In the genomic region with DNA sequence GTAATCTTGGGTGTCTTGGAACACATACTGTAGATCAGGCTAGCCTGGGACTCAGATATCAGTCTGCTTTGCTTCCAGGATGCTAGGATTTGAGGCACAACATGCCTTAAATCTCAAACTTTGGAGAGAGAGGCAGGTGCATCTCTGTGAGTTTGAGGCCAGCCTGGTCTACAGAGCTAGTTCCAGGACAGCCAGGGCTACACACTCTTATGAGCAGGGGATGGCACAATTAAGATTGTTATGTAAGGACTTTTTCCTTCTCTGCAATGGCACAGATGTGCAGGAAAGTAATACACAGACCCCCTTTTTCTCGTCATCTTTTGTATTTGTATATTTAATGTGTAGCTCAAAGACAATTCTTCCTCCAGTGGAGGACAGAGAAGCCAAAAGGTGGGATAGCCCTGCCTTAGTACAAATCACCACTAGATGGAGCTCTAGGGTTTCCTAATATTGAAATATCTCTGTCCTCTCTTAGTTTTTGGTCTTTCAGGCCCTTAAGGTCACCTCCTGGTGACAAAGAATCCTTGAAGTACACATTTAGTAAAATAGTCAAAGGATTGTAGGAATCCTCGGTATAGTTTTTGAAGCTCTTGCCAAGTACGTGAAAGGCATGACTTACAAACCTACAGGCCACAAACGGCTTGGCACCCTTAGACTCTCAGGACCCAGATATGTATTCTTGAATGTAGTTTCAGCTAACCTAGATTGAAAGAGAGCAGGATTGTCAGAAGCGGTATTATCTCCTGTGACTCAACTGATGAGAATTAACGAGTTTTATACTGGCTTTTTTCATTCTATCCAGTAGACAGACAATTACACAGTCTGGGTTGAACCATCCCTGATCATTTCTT, we compare ENCODE assay signal across 9 mouse cellular contexts. TPM values are rescaled to one million over a fixed set of nuclear protein-coding genes. Genes with fewer than 3 reads are reported as not detected.
DNase-seq lines count a peak whose midpoint lies in the region; ATAC-seq and TF ChIP-seq lines count a peak whose summit lies in the region.
"Had no signal": no experiment of that assay in that cellular context is flagged by ENCODE, and none has a peak within 500 bp of the region (broad histone marks: within the 10 kb centered on the region; RNA-seq: fewer than 3 reads in every experiment).

No protein-coding gene starts in this region.

- H3K9ac ChIP-seq in forebrain, embryonic 14.5 days (ENCODE audit: low read length): no peak overlapping the region
- no peak overlapping the region for H3K9ac ChIP-seq in forebrain, embryonic 11.5 days (ENCODE audit: low read length)
- H3K9ac ChIP-seq in liver, embryonic 14.5 days (replicated peaks): no peak overlapping the region
- no peak overlapping the region for H3K9ac ChIP-seq in liver, embryonic 12.5 days
- H3K9ac ChIP-seq in midbrain, embryonic 14.5 days (replicated peaks; ENCODE audit: low read length): no peak overlapping the region

- TF ChIP-seq CTCF in liver, embryonic 14.5 days (IDR thresholded peaks at IDR 0.05; ENCODE audit: low read depth): peak; percentile 60; the same call in 1 of the 2 replicates

- H3K36me3 ChIP-seq in forebrain, embryonic 14.5 days (ENCODE audit: control insufficient read depth, insufficient read depth, low read length): no peaks in the 10 kb centered on the region
- no peaks in the 10 kb centered on the region for H3K36me3 ChIP-seq in forebrain, embryonic 11.5 days (ENCODE audit: control insufficient read depth, insufficient read depth, low read length)
- no peaks in the 10 kb centered on the region for H3K36me3 ChIP-seq in liver, embryonic 14.5 days (replicated peaks; ENCODE audit: control insufficient read depth, insufficient read depth, low read depth)
- no peaks in the 10 kb centered on the region for H3K36me3 ChIP-seq in liver, embryonic 12.5 days
- H3K36me3 ChIP-seq in midbrain, embryonic 14.5 days (ENCODE audit: control insufficient read depth, insufficient read depth, low read length): no peaks in the 10 kb centered on the region

- whole genome bisulfite sequencing in forebrain, embryonic 14.5 days: 43% methylated on average over 6 of the region's 6 CpGs
- 37% methylated on average over 6 of the region's 6 CpGs for WGBS in forebrain, embryonic 11.5 days
- 32% methylated on average over 6 of the region's 6 CpGs for WGBS in liver, embryonic 14.5 days (ENCODE audit: insufficient replicate concordance)
- 36% methylated on average over 6 of the region's 6 CpGs for WGBS in liver, embryonic 12.5 days (ENCODE audit: insufficient replicate concordance)
- WGBS in midbrain, embryonic 14.5 days: 41% methylated on average over 6 of the region's 6 CpGs

- peak; percentile 50; the same call in 1 of the 2 replicates for ATAC-seq in forebrain, embryonic 14.5 days
- no peak; the same call in 1 of the 2 replicates for ATAC-seq in forebrain, embryonic 11.5 days (replicated peaks; ENCODE audit: low FRiP score)
- no peak for ATAC-seq in liver, embryonic 14.5 days (ENCODE audit: insufficient read depth)
- no peak for ATAC-seq in liver, embryonic 12.5 days
- ATAC-seq in midbrain, embryonic 14.5 days (ENCODE audit: low FRiP score, low TSS enrichment): peak; percentile 53; the same call in 1 of the 2 replicates

- no peaks in the 10 kb centered on the region for H3K4me1 ChIP-seq in forebrain, embryonic 14.5 days (ENCODE audit: control insufficient read depth, insufficient read depth, low read length)
- H3K4me1 ChIP-seq in forebrain, embryonic 11.5 days (replicated peaks; ENCODE audit: control insufficient read depth, insufficient read depth, low read length): no peaks in the 10 kb centered on the region
- no peaks in the 10 kb centered on the region for H3K4me1 ChIP-seq in liver, embryonic 14.5 days (replicated peaks; ENCODE audit: control insufficient read depth in 2 of 2, insufficient read depth in 2 of 2, low read length in 1 of 2)
- H3K4me1 ChIP-seq in liver, embryonic 12.5 days: no peaks in the 10 kb centered on the region
- H3K4me1 ChIP-seq in midbrain, embryonic 14.5 days (ENCODE audit: control insufficient read depth, insufficient read depth, low read length): no peaks in the 10 kb centered on the region

- TF ChIP-seq EP300 in liver, embryonic 14.5 days (IDR thresholded peaks at IDR 0.05; ENCODE audit: low read depth): no peak

- no peak overlapping the region for H3K4me3 ChIP-seq in forebrain, embryonic 14.5 days (ENCODE audit: low read depth, low read length)
- no peak overlapping the region for H3K4me3 ChIP-seq in forebrain, embryonic 11.5 days (ENCODE audit: low read depth, low read length)
- H3K4me3 ChIP-seq in liver, embryonic 14.5 days (ENCODE audit: insufficient read depth in 1 of 2, low read depth in 2 of 2, low read length in 2 of 2): no peak overlapping the region
- H3K4me3 ChIP-seq in liver, embryonic 12.5 days: no peak overlapping the region
- H3K4me3 ChIP-seq in midbrain, embryonic 14.5 days (replicated peaks; ENCODE audit: low read depth, low read length): no peak overlapping the region

- no peak overlapping the region for H3K27ac ChIP-seq in forebrain, embryonic 14.5 days (ENCODE audit: low read depth, low read length)
- no peak overlapping the region for H3K27ac ChIP-seq in forebrain, embryonic 11.5 days (ENCODE audit: low read depth, low read length)
- H3K27ac ChIP-seq in liver, embryonic 14.5 days: no peak overlapping the region
- H3K27ac ChIP-seq in liver, embryonic 12.5 days: no peak overlapping the region
- no peak overlapping the region for H3K27ac ChIP-seq in midbrain, embryonic 14.5 days (replicated peaks; ENCODE audit: low read depth, low read length)

- no peak overlapping the region for H3K4me2 ChIP-seq in forebrain, embryonic 14.5 days (ENCODE audit: low read length)
- no peak overlapping the region for H3K4me2 ChIP-seq in forebrain, embryonic 11.5 days (ENCODE audit: low read depth, low read length, severe bottlenecking)
- no peak overlapping the region for H3K4me2 ChIP-seq in liver, embryonic 14.5 days (ENCODE audit: low read depth)
- no peak overlapping the region for H3K4me2 ChIP-seq in liver, embryonic 12.5 days
- H3K4me2 ChIP-seq in midbrain, embryonic 14.5 days (ENCODE audit: low read length): no peak overlapping the region

- DNase-seq in forebrain, embryonic 14.5 days (ENCODE audit: low spot score): peak; percentile 63
- no peak for DNase-seq in forebrain, embryonic 11.5 days (ENCODE audit: low spot score)
- DNase-seq in liver, embryonic 14.5 days (ENCODE audit: low read depth in 3 of 3, low spot score in 3 of 3): no peak
- peak; percentile 36 to 48 for DNase-seq in cerebellum, adult 18-20 months
- DNase-seq in hindlimb bud, embryonic 11.5 days (ENCODE audit: extremely low spot score, low read depth, low spot score): peak; percentile 37
- DNase-seq in midbrain, embryonic 14.5 days: peak; percentile 84
- no peak for DNase-seq in adrenal gland, adult 18-20 months (ENCODE audit: low spot score in 2 of 2)

- no peaks in the 10 kb centered on the region for H3K9me3 ChIP-seq in forebrain, embryonic 14.5 days (replicated peaks; ENCODE audit: control insufficient read depth, low read length)
- no peaks in the 10 kb centered on the region for H3K9me3 ChIP-seq in forebrain, embryonic 11.5 days (ENCODE audit: control insufficient read depth, low read length)
- H3K9me3 ChIP-seq in liver, embryonic 14.5 days (ENCODE audit: control insufficient read depth, low read length): no peaks in the 10 kb centered on the region
- no peaks in the 10 kb centered on the region for H3K9me3 ChIP-seq in liver, embryonic 12.5 days (replicated peaks)
- H3K9me3 ChIP-seq in midbrain, embryonic 14.5 days (ENCODE audit: control insufficient read depth, low read length): no peaks in the 10 kb centered on the region

- H3K27me3 ChIP-seq in forebrain, embryonic 14.5 days (replicated peaks; ENCODE audit: control insufficient read depth, insufficient read depth, low read length): no peaks in the 10 kb centered on the region
- H3K27me3 ChIP-seq in forebrain, embryonic 11.5 days (ENCODE audit: control insufficient read depth, insufficient read depth, low read length): no peaks in the 10 kb centered on the region
- no peaks in the 10 kb centered on the region for H3K27me3 ChIP-seq in liver, embryonic 14.5 days (ENCODE audit: control insufficient read depth, insufficient read depth, low read length)
- H3K27me3 ChIP-seq in liver, embryonic 12.5 days (replicated peaks): no peaks in the 10 kb centered on the region
- no peaks in the 10 kb centered on the region for H3K27me3 ChIP-seq in midbrain, embryonic 14.5 days (ENCODE audit: control insufficient read depth, insufficient read depth, low read length)

RNA-seq across cellular contexts. Expression of gene Nqo2, which starts 7.7 kb away (rescaled TPM):
- polyA plus RNA-seq in forebrain, embryonic 14.5 days (2014; fragmentation: Nextera tagmentation; extraction: Ambion mirVana): 5.2 and 7.4 TPM in 2 replicates
- polyA plus RNA-seq in forebrain, embryonic 11.5 days (2014; fragmentation: Nextera tagmentation; extraction: Ambion mirVana): 16.1 and 16.7 TPM in 2 replicates
- polyA plus RNA-seq in liver, embryonic 14.5 days (2012; rRNA removed): 7.3 and 12.0 TPM in 2 replicates
- polyA plus RNA-seq in liver, embryonic 14.5 days (2014; fragmentation: Nextera tagmentation; extraction: Ambion mirVana): 25.0 and 27.4 TPM in 2 replicates
- polyA plus RNA-seq in liver, embryonic 12.5 days (2016; fragmentation: Nextera tagmentation; extraction: Ambion mirVana): 24.5 and 25.8 TPM in 2 replicates
- polyA plus RNA-seq in midbrain, embryonic 14.5 days (2014; fragmentation: Nextera tagmentation; extraction: Ambion mirVana): 4.7 and 9.4 TPM in 2 replicates
- 10 to 100 TPM; 28.6 to 51.8 TPM for total RNA-seq in adrenal gland, adult 18-20 months (2021)

RNA-seq across cellular contexts. Expression of gene Ripk1, which starts 45.4 kb away (rescaled TPM):
- 5.7 and 5.8 TPM in 2 replicates for polyA plus RNA-seq in forebrain, embryonic 14.5 days (2014; fragmentation: Nextera tagmentation; extraction: Ambion mirVana)
- polyA plus RNA-seq in forebrain, embryonic 11.5 days (2014; fragmentation: Nextera tagmentation; extraction: Ambion mirVana): 9.8 and 11.3 TPM in 2 replicates
- 2.8 and 4.7 TPM in 2 replicates for polyA plus RNA-seq in liver, embryonic 14.5 days (2012; rRNA removed)
- polyA plus RNA-seq in liver, embryonic 14.5 days (2014; fragmentation: Nextera tagmentation; extraction: Ambion mirVana): 11.2 and 11.4 TPM in 2 replicates
- polyA plus RNA-seq in liver, embryonic 12.5 days (2016; fragmentation: Nextera tagmentation; extraction: Ambion mirVana): 19.6 and 20.2 TPM in 2 replicates
- polyA plus RNA-seq in midbrain, embryonic 14.5 days (2014; fragmentation: Nextera tagmentation; extraction: Ambion mirVana): 4.2 and 4.7 TPM in 2 replicates
- total RNA-seq in adrenal gland, adult 18-20 months (2021): 10 to 100 TPM; 23.6 to 31.1 TPM

RNA-seq across cellular contexts. Expression of gene Serpinb6a, which starts 45.8 kb away (rescaled TPM):
- polyA plus RNA-seq in forebrain, embryonic 14.5 days (2014; fragmentation: Nextera tagmentation; extraction: Ambion mirVana): 42.2 and 43.1 TPM in 2 replicates
- polyA plus RNA-seq in forebrain, embryonic 11.5 days (2014; fragmentation: Nextera tagmentation; extraction: Ambion mirVana): 31.8 and 39.1 TPM in 2 replicates
- 6.7 and 12.7 TPM in 2 replicates for polyA plus RNA-seq in liver, embryonic 14.5 days (2012; rRNA removed)
- 14.6 and 17.1 TPM in 2 replicates for polyA plus RNA-seq in liver, embryonic 14.5 days (2014; fragmentation: Nextera tagmentation; extraction: Ambion mirVana)
- 12.7 and 12.9 TPM in 2 replicates for polyA plus RNA-seq in liver, embryonic 12.5 days (2016; fragmentation: Nextera tagmentation; extraction: Ambion mirVana)
- polyA plus RNA-seq in midbrain, embryonic 14.5 days (2014; fragmentation: Nextera tagmentation; extraction: Ambion mirVana): 31.0 and 40.0 TPM in 2 replicates
- total RNA-seq in adrenal gland, adult 18-20 months (2021): 100 to 1,000 TPM; 279 to 624 TPM

RNA-seq across cellular contexts. Expression of gene Serpinb6c, which starts 51.3 kb away (rescaled TPM):
- 0.16 and 0.34 TPM in 2 replicates for polyA plus RNA-seq in forebrain, embryonic 14.5 days (2014; fragmentation: Nextera tagmentation; extraction: Ambion mirVana)
- 0.29 TPM in 1 of 2 replicates, not detected in the other for polyA plus RNA-seq in forebrain, embryonic 11.5 days (2014; fragmentation: Nextera tagmentation; extraction: Ambion mirVana)
- not detected in 2 replicates for polyA plus RNA-seq in liver, embryonic 14.5 days (2012; rRNA removed)
- polyA plus RNA-seq in liver, embryonic 14.5 days (2014; fragmentation: Nextera tagmentation; extraction: Ambion mirVana): not detected in 2 replicates
- polyA plus RNA-seq in liver, embryonic 12.5 days (2016; fragmentation: Nextera tagmentation; extraction: Ambion mirVana): not detected in 2 replicates
- 0.16 TPM in 1 of 2 replicates, not detected in the other for polyA plus RNA-seq in midbrain, embryonic 14.5 days (2014; fragmentation: Nextera tagmentation; extraction: Ambion mirVana)
- under 1 TPM; 0.45 to 0.60 TPM for total RNA-seq in adrenal gland, adult 18-20 months (2021)
- polyA plus RNA-seq: heart, embryonic 14.5 days had no signal

Comparison
In these comparisons a context has a peak if more than half of its experiments do, and no peak if none do; other contexts are left out.
1. ATAC-seq: peak in forebrain, embryonic 14.5 days (single experiment) and midbrain, embryonic 14.5 days (single experiment); none in forebrain, embryonic 11.5 days (single experiment), liver, embryonic 14.5 days (single experiment) and liver, embryonic 12.5 days (single experiment).
2. DNase-seq: peak in forebrain, embryonic 14.5 days (single experiment), cerebellum, adult 18-20 months (2 of 2), hindlimb bud, embryonic 11.5 days (single experiment) and midbrain, embryonic 14.5 days (single experiment); none in forebrain, embryonic 11.5 days (single experiment), liver, embryonic 14.5 days (0 of 3) and adrenal gland, adult 18-20 months (0 of 2).